Mouse (Mus musculus) Patski (cell line): Measurements from ENCODE around the gene Mta3. TPM values are rescaled to one million over a fixed set of nuclear protein-coding genes. Genes with fewer than 3 reads are reported as not detected.

Experiments used
- ATAC-seq: fragments of 100-300 bp; one replicate; pipeline ENCODE4 v1.8.0; 2021
- CTCF ChIA-PET: fragments of 350-600 bp; sonication (Branson Sonifier 250); formaldehyde crosslinking; loops from one replicate; lab custom pipeline; 2022; ENCODE audit warnings: inconsistent platforms; lab: Charles Lee
- POLR2A ChIA-PET: fragments of 350-600 bp; sonication (Branson Sonifier 250); formaldehyde crosslinking; loops from one replicate; lab custom pipeline; 2022; ENCODE audit warnings: antibody characterized with exemption, inconsistent platforms; lab: Charles Lee
- DNase-seq: peaks from one replicate; pipeline ENCODE4 v3.0.0-alpha.2; 2011; ENCODE audit warnings: low read depth, low spot score
- H3K27me3 ChIP-seq: fragments of 371-371 bp; one replicate; pipeline ENCODE4 v1.5.1; 2021
- CTCF ChIP-seq: fragments of 100-300 bp; IDR thresholded peaks from one replicate; pipeline ENCODE4 v1.5.1; 2021
- in situ Hi-C: fragments of 300-500 bp; cut with MboI; formaldehyde crosslinking; loops from 3 replicates; pipeline ENCODE4 v1.11.1; 2018; ENCODE audit warnings: low pct_unique_long_range_greater_than_20kb, mixed read lengths
- polyA plus RNA-seq: library from polyadenylated mRNA; unstranded; gene quantifications from one replicate; pipeline ENCODE4 v1.2.3, GENCODE M21; 2021

Gene Mta3
- polyA plus RNA-seq, 1 experiment from 2014 or later: 50.7 TPM

GRCm38 (mm10) chr17:83846301-83847021 is 140.5 kb downstream of the Mta3 start:
- no peak for ATAC-seq
- POLR2A ChIA-PET: no interaction called here
- no peak for TF ChIP-seq CTCF
- H3K27me3 ChIP-seq: no peaks in the 10 kb centered on the region
- no peak for DNase-seq
- CTCF ChIA-PET: no interaction called here
- in situ Hi-C loops: no loop called here

- TF ChIP-seq CTCF: no peak
- CTCF ChIA-PET: no interaction called here
- H3K27me3 ChIP-seq: no peaks in the 10 kb centered on the region
- POLR2A ChIA-PET: no interaction called here
- in situ Hi-C loops: no loop called here
- no peak for DNase-seq
- no peak for ATAC-seq
These were observed 141.1 kb downstream of the Mta3 start for GRCm38 (mm10) chr17:83847100-83847499.

- in situ Hi-C loops: no loop called here
- no peak for TF ChIP-seq CTCF
- DNase-seq (no peak), ATAC-seq (no peak)
- ChIA-PET POLR2A (no interaction called here), CTCF (interaction anchor here (0.8 kb wide), 1 partner anchor 27 kb away, joined by 4 read pairs; no protein-coding TSS in a partner anchor)
- no peaks in the 10 kb centered on the region for H3K27me3 ChIP-seq
These were observed 141.9 kb downstream of the Mta3 start, which contains the start of gene Haao for GRCm38 (mm10) chr17:83847815-83848214. TSS of gene Haao (minus strand) at chr17:83847963.

GRCm38 (mm10) chr17:83848482-83848881 is 142.5 kb downstream of the Mta3 start:
- in situ Hi-C loops: no loop called here
- CTCF ChIA-PET: interaction anchor here (0.8 to 2.3 kb wide), 2 partner anchors 14 to 28 kb away, joined by 4 to 7 read pairs; no protein-coding TSS in a partner anchor
- POLR2A ChIA-PET: no interaction called here
- H3K27me3 ChIP-seq: no peaks in the 10 kb centered on the region
- no peak for DNase-seq
- ATAC-seq: no peak
- no peak for TF ChIP-seq CTCF

DNA sequence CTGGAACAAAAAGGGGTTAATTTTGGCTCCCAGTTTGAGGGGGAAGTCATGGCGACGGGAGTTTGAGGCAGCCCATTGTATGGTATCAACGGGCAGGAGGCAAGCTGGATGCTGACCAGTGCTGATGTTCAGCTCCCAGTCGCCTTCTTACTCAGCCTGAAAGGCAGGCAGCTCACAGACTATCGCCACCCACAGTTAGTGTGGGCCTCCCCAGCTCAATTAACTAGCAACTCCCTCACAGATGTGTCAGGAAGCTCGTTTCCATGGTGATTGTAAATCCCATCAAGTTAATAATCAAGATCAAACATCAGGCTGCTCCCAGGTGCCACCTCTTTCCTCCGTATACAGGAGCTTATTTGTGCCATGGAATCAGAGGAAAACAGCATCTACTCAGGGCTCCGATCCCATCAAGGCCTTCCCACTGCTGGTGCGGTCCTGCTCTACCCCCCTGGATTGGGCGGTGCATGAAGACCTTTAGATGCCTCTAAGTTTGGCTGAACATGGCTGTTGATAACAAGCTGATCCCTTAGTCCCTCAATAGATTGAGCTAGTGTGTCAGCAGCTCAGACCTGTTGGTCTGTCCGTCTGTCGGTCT is 143.2 kb downstream of the Mta3 start:
- in situ Hi-C loops: no loop called here
- ATAC-seq (no peak), DNase-seq (no peak)
- H3K27me3 ChIP-seq: no peaks in the 10 kb centered on the region
- ChIA-PET CTCF (interaction anchor here (0.9 to 2.3 kb wide), 4 partner anchors 15 to 216 kb away, joined by 3 to 7 read pairs (median 4); no protein-coding TSS in a partner anchor), POLR2A (interaction anchor here (0.5 kb wide), 1 partner anchor 71 kb away, joined by 3 read pairs; no protein-coding TSS in a partner anchor)
- TF ChIP-seq CTCF: no peak

DNA sequence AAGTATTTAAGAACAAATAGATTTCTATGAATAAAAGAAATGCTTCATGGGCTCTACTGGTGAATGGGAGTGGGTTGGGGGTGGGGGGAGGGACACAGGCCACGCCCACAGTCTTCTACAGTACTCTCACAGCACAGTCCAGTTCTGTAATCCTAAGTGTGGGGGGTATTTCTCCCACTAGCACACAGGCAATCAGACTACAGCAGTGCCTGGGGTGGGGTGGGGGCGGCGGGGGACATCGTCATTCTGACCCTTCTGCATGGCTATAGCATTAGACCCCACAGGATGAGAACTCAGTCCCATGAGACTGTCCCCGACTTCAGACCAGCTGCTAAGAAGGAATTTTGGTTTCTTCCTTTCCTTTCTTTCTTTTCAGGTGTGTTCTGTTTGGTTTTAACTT is 143.8 kb downstream of the Mta3 start:
- POLR2A ChIA-PET: interaction anchor here (0.5 to 0.6 kb wide), 2 partner anchors 48 to 71 kb away, joined by 3 to 4 read pairs; no protein-coding TSS in a partner anchor
- no peak for ATAC-seq
- in situ Hi-C loops: loop anchor here (5.0 kb wide), 2 partner anchors 217 to 577 kb away; partner anchors contain the start of gene Kcng3
- DNase-seq: no peak
- TF ChIP-seq CTCF: no peak
- CTCF ChIA-PET: interaction anchor here (0.9 to 2.3 kb wide), 4 partner anchors 15 to 216 kb away, joined by 3 to 7 read pairs (median 4); no protein-coding TSS in a partner anchor
- no peaks in the 10 kb centered on the region for H3K27me3 ChIP-seq

DNA sequence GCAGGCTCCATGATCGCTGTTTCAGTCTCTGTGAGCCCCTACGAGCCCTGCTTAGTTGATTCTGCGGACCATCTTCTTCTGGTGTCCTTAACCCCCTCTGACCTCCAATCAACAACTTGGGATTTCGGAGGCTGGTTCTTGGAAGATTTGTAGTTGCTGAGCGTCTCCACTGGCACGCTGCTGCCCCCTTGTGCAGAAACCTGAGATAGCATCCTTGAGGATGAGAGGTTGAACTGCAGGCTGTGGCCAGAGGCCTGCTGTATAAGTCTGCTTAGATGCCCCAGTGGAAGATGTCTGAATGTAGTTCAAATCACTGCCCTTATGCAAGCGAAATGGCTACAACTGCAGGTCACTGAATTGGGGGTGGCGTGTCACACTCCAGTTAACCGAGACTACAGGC is 144.5 kb downstream of the Mta3 start:
- TF ChIP-seq CTCF: peak; percentile 90
- DNase-seq: peak; percentile 49
- POLR2A ChIA-PET: interaction anchor here (0.6 kb wide), 1 partner anchor 48 kb away, joined by 4 read pairs; no protein-coding TSS in a partner anchor
- CTCF ChIA-PET: interaction anchor here (1.2 to 2.3 kb wide), 3 partner anchors 16 to 40 kb away, joined by 3 to 7 read pairs (median 4); no protein-coding TSS in a partner anchor
- in situ Hi-C loops: loop anchor here (5.0 kb wide), 2 partner anchors 218 to 578 kb away; partner anchors contain the start of gene Kcng3
- H3K27me3 ChIP-seq: no peaks in the 10 kb centered on the region
- ATAC-seq: peak; percentile 58

- POLR2A ChIA-PET: interaction anchor here (0.6 kb wide), 1 partner anchor 17 kb away, joined by 3 read pairs; no protein-coding TSS in a partner anchor
- CTCF ChIA-PET: no interaction called here
- no peaks in the 10 kb centered on the region for H3K27me3 ChIP-seq
- no peak for DNase-seq
- in situ Hi-C loops: loop anchor here (5.0 kb wide), 2 partner anchors 219 to 579 kb away; partner anchors contain the start of gene Kcng3
- no peak for TF ChIP-seq CTCF
- ATAC-seq: no peak
These were observed 144.9 kb downstream of the Mta3 start for GRCm38 (mm10) chr17:83850864-83851263.

DNA sequence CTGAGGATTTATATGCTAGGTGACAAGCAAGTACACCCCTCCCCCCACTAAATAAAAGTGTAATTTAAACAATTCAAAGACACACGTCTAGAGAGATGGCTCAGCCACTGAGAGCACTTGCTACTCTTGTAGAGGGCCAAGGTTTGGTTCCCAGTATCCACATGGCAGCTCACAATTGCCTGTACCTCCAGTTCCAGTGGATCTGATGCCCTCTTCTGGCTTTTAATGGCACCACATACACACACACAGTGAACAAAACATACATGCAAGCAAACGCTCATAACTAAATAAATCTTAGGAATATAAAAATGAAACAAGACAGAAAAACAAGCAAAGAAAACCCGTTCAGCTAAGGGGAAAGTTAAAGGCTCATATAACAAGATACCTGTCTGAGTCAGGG is 147.9 kb downstream of the Mta3 start:
- no peak for ATAC-seq
- CTCF ChIA-PET: interaction anchor here (1.0 kb wide), 2 partner anchors 11 to 57 kb away, joined by 3 read pairs; no protein-coding TSS in a partner anchor
- no peak for DNase-seq
- POLR2A ChIA-PET: interaction anchor here (0.5 kb wide), 1 partner anchor 530 kb away, joined by 4 read pairs; no protein-coding TSS in a partner anchor
- in situ Hi-C loops: loop anchor here (5.0 kb wide), 2 partner anchors 222 to 582 kb away; partner anchors contain the start of gene Kcng3
- TF ChIP-seq CTCF: no peak
- no peaks in the 10 kb centered on the region for H3K27me3 ChIP-seq
